Mouse (Mus musculus) liver, embryonic 14.5 days (tissue): Measurements from ENCODE around the gene Hibch.
"Not testable (repeated sequence)": the region's sequence is repeated elsewhere in the genome, so short reads cannot be mapped to it uniquely, and the experiment has no call there.

Experiments
- CTCF ChIP-seq: IDR thresholded peaks from 2 replicates; pipeline ENCODE4 v1.5.1; 2016; ENCODE audit warnings: antibody characterized with exemption, low read depth, control low read depth
- EP300 ChIP-seq: IDR thresholded peaks from 2 replicates; pipeline ENCODE4 v1.6.1; 2016; ENCODE audit warnings: antibody characterized with exemption, low read depth

GRCm38 (mm10) chr1:52918897-52919296 lies 74.2 kb downstream of the Hibch start:
- not testable (repeated sequence) for TF ChIP-seq EP300, CTCF
